Mouse (Mus musculus) brown adipose tissue, adult 24 weeks (tissue): ENCODE measurements around the gene Fstl5. TPM values are rescaled to one million over a fixed set of nuclear protein-coding genes. Genes with fewer than 3 reads are reported as not detected.

Experiments
- H3K27ac ChIP-seq: fragments of 200-500 bp; replicated peaks from 2 replicates; pipeline ENCODE4 v1.5.1; 2012; ENCODE audit warnings: low read depth, mild to moderate bottlenecking, low read length
- H3K4me1 ChIP-seq: fragments of 200-500 bp; 2 replicates; pipeline ENCODE4 v1.6.1; 2012; ENCODE audit warnings: low read length, mixed read lengths; ENCODE audit not compliant: control insufficient read depth, insufficient read depth, insufficient read length
- H3K4me3 ChIP-seq: fragments of 200-500 bp; 2 replicates; pipeline ENCODE4 v1.5.1; 2012; ENCODE audit warnings: low read depth, mild to moderate bottlenecking, low read length, moderate library complexity; ENCODE audit not compliant: insufficient read depth
- polyA plus RNA-seq: library from polyadenylated mRNA; stranded (reverse); fragments of >200 nt; gene quantifications from 2 replicates; pipeline ENCODE4 v1.2.4, GENCODE M21; 2012; ENCODE audit not compliant: missing spikeins, insufficient read depth, insufficient read length

The Fstl5 gene
- polyA plus RNA-seq, 1 experiment: not detected

GRCm38 (mm10) chr3:76679853-76680545 lies 605.9 kb downstream of the Fstl5 start:
- H3K27ac ChIP-seq: no peak overlapping the region
- H3K4me3 ChIP-seq: no peak overlapping the region
- no peaks in the 10 kb centered on the region for H3K4me1 ChIP-seq

- Histone ChIP-seq H3K27ac (no peak overlapping the region), H3K4me3 (no peak overlapping the region), H3K4me1 (no peaks in the 10 kb centered on the region)
Observed at GRCm38 (mm10) chr3:76680546-76680883, 606.4 kb downstream of the Fstl5 start.

GRCm38 (mm10) chr3:76697134-76697629 lies 623.1 kb downstream of the Fstl5 start:
- Histone ChIP-seq H3K4me1 (no peaks in the 10 kb centered on the region), H3K4me3 (no peak overlapping the region)

GRCm38 (mm10) chr3:76739221-76739620 lies 665.2 kb downstream of the Fstl5 start:
- H3K27ac ChIP-seq: no peak overlapping the region
- H3K4me3 ChIP-seq: no peak overlapping the region
- H3K4me1 ChIP-seq: no peaks in the 10 kb centered on the region

More at GRCm38 (mm10) chr3:76697134-76697629, 623.1 kb downstream of the Fstl5 start:
- H3K27ac ChIP-seq: no peak overlapping the region

Other genes starting within 250 kb of the Fstl5 start
- 34.6 and 35.9 TPM in 2 replicates for gene Golim4, start 117.3 kb upstream of the Fstl5 start, polyA plus RNA-seq